Mouse (Mus musculus): ENCODE data around the gene Serpinb9d. TPM values are rescaled to one million over a fixed set of nuclear protein-coding genes. Genes with fewer than 3 reads are reported as not detected.
"Not testable (repeated sequence)": the region's sequence is repeated elsewhere in the genome, so short reads cannot be mapped to it uniquely, and the experiment has no call there.

The Serpinb9d gene
- total RNA-seq (2021), result not detected
- long read RNA-seq, experiment 1, result 0 reads
- long read RNA-seq, experiment 2, result 0 reads

- intact Hi-C loops (cut with DNase I; ENCODE audit: low total_unique reads), result no loop called here
- no peak for DNase-seq
Observed at GRCm38 (mm10) chr13:33192659-33193058, at the start of gene Serpinb9d. Gene Serpinb9d, plus strand, starts transcription at chr13:33192959.

DNA sequence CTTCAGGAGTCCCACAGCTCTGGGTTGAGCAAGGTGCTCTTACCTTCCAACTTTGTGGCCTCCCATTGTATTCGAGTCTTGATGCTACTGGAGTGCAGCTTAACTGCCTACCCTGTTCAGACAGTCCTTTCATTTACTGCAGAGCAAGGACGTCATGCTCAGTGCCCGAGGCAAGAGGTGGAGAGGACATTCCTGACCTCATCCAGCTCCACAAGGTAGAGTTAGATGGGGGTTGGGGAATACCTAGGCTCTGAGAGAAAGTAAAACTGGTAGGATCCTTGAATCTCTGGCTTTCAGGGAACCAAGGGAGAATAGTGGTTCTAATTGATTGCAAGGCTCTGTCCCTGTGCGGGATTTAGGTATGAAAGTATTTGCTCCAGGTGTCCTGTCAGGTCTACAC is 33.1 kb upstream of the Serpinb9d start, which contains the start of gene Serpinb9c:
Gene Serpinb9c (minus strand): TSS at position 101 of the 400 bp plus-strand sequence.
- intact Hi-C loops (cut with DNase I; ENCODE audit: low total_unique reads), result no loop called here
- DNase-seq, result no peak

DNA sequence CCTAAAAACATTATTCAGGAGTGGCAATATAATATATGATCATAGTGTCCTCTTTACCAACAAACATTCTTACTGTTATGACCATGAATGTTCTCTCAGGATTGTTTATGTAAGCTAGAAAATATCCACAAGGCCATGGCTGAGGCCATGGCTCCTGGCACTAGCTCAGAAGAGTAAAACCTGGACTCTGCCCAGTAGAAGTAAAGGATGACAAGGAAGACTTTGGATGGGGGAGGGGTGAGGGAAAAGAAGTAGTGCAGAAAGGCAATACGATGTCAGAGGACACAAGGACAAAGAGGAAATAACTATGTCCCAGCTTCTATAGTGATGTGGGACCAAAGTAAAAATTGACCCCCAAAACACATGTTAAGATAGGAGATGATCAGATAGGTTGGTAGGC is 2.3 kb upstream of the Serpinb9d start:
- DNase-seq; intact Hi-C loops (cut with DNase I; ENCODE audit: low total_unique reads): not testable (repeated sequence)

DNA sequence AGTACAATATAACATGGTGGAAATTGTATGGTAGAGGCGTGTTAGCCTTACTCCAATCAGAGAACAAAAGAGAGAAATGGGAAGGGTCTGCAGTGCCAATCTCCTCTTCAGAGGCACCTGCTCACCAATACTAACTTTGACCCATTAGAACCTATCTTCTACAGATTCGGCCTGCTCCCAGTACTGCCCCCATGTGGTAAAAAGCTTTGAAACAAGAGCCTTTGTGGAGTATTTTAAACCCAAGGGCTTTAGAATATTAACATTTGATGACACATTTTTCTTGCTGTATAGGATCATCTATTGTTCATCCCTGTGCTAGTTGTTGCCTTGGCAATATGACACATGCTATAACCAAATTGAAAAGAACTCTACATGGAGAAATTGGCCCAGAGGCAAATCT is 7.0 kb downstream of the Serpinb9d start:
- no peak for DNase-seq
- intact Hi-C loops (cut with DNase I; ENCODE audit: low total_unique reads), result no loop called here

DNA sequence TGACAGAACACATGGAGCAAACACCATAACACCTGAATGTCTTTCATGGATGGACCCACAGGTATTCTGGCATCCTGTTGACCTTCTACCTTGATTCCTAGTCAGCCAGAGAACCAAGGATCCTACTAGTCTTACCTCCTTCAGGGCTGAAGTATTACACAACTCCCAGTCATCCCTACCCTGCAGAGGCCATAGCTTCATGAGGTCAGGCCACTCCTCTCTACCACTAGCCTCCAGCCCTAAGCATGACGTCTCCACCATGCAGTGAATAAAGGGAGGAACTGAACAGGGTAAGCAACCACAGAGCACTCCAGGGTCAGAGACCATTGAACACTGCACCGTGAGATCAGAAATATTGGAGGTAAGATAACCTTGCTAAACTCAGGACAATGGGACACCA is 56.6 kb downstream of the Serpinb9d start, which contains the start of gene Serpinb9e:
Gene Serpinb9e (plus strand): TSS at position 301 of the 400 bp plus-strand sequence.
- DNase-seq; intact Hi-C loops (cut with DNase I; ENCODE audit: low total_unique reads): not testable (repeated sequence)

Other genes with a start within 250 kb of the Serpinb9d start
- gene Serpinb6b, start 227.8 kb upstream of the Serpinb9d start, total RNA-seq (2021), result 1 to 10 TPM; 2.4 to 3.0 TPM
- 1 to 10 TPM; 2.5 to 2.7 TPM for gene Serpinb9, start 189.7 kb upstream of the Serpinb9d start, total RNA-seq (2021)
- not detected for gene Serpinb9b, start 165.5 kb upstream of the Serpinb9d start, total RNA-seq (2021)
- gene Serpinb1b, start 114.4 kb upstream of the Serpinb9d start, total RNA-seq (2021), result under 1 TPM in 1 of 2 experiments, not detected in 1; 0.18 TPM
- gene Serpinb9c, start 33.2 kb upstream of the Serpinb9d start, total RNA-seq (2021), result not detected
- not detected for gene Serpinb9e, start 56.7 kb downstream of the Serpinb9d start, total RNA-seq (2021)
- not detected for gene Serpinb9f, start 131.1 kb downstream of the Serpinb9d start, total RNA-seq (2021)
- gene Gm11397, start 202.8 kb downstream of the Serpinb9d start, total RNA-seq (2021), result not detected